Mouse (Mus musculus) G1E (cell line): ENCODE data around the gene Pcbd2. TPM values are rescaled to one million over a fixed set of nuclear protein-coding genes. Genes with fewer than 3 reads are reported as not detected.

Experiments used
- ATAC-seq: 2 replicates; pipeline ENCODE4 v1.8.0; 2016; ENCODE audit warnings: mild to moderate bottlenecking; ENCODE audit not compliant: insufficient number of reproducible peaks, poor library complexity, low FRiP score, severe bottlenecking; ENCODE audit errors: extremely low read depth
- DNase-seq: peaks from one replicate; pipeline ENCODE4 v3.0.0; 2012; ENCODE audit warnings: low spot score
- H3K27me3 ChIP-seq: 2 replicates; pipeline ENCODE4 v1.6.1; 2012; ENCODE audit warnings: mild to moderate bottlenecking, low read length, inconsistent platforms; ENCODE audit not compliant: insufficient read depth
- H3K36me3 ChIP-seq: replicated peaks from 2 replicates; pipeline ENCODE3; 2012; ENCODE audit warnings: mild to moderate bottlenecking, inconsistent platforms
- H3K4me1 ChIP-seq: 2 replicates; pipeline ENCODE4 v1.6.1; 2012; ENCODE audit warnings: low read depth, low read length, inconsistent platforms, mixed read lengths; ENCODE audit not compliant: insufficient read depth
- H3K4me3 ChIP-seq: 2 replicates; pipeline ENCODE4 v1.5.1; 2012; ENCODE audit warnings: low read depth, mild to moderate bottlenecking, inconsistent platforms, low read length, moderate library complexity, mixed read lengths
- H3K9me3 ChIP-seq: replicated peaks from 2 replicates; pipeline ENCODE4 v1.6.1; 2012; ENCODE audit warnings: inconsistent platforms
- CTCF ChIP-seq: IDR thresholded peaks from 2 replicates; pipeline ENCODE4 v1.5.1; 2012; ENCODE audit warnings: low read depth, low read length, inconsistent platforms, mixed read lengths
- GATA1 ChIP-seq: IDR thresholded peaks from 2 replicates; pipeline ENCODE4 v1.6.1; 2012; ENCODE audit warnings: borderline replicate concordance, low read length, inconsistent platforms, mixed read lengths
- GATA2 ChIP-seq: IDR thresholded peaks from 2 replicates; pipeline ENCODE4 v1.6.1; 2012; ENCODE audit warnings: low read depth, low read length, inconsistent platforms, borderline replicate concordance
- POLR2AphosphoS5 ChIP-seq: IDR thresholded peaks from 2 replicates; pipeline ENCODE4 v1.6.1; 2012; ENCODE audit warnings: low read depth, low read length, inconsistent platforms; ENCODE audit not compliant: insufficient replicate concordance
- TAL1 ChIP-seq: conservative IDR thresholded peaks from 2 replicates; pipeline ENCODE4 v1.6.1; 2012; ENCODE audit warnings: low read depth, low read length, inconsistent platforms, mixed read lengths
- polyA plus RNA-seq: library from polyadenylated mRNA; stranded (reverse); fragments of >175 nt; gene quantifications from 2 replicates; pipeline ENCODE4 v1.2.3, GENCODE M21; 2012
- total RNA-seq, 2 experiments: library from RNA; stranded (forward) in 1 of 2; stranded (reverse) in 1 of 2; fragments of 200-1000 nt in 1 of 2; fragments of >200 nt in 1 of 2; fragmentation: Nextera tagmentation in 1 of 2; gene quantifications; 2 replicates each; pipeline ENCODE4 v1.2.3; 2014 to 2017

Gene Pcbd2
- total and polyA plus RNA-seq, 3 experiments = 19.2 to 43.4 (median 30.9) TPM

DNA sequence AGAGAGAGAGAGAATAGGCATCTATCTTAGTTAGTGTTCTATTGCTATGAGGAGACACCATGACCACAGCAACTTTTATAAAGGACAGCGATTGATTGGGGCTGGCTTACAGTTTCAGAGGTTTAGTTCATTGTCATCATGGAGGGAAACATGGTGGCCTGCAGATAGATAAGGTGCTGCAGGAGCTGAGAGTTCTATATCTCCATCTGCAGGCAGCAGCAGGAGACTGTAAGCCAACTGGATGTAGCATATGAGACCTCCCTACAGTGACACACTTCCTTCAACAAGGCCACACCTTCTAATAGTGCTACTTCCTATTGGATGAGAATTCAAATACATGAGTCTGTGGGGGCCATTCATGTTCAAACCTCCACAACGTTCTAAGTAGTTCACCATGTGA, 5.0 kb downstream of the Pcbd2 start:
- no peak for TF ChIP-seq GATA1
- 0 out of 2 replicates have a peak, but pooled peaks have one; percentile 14 for TF ChIP-seq TAL1
- H3K36me3 ChIP-seq = peaks cover 52% of the 10 kb centered on the region
- ATAC-seq = peak; percentile 24; the same call in 1 of the 2 replicates
- H3K27me3 ChIP-seq = no peaks in the 10 kb centered on the region
- H3K4me1 ChIP-seq = peaks cover 14% of the 10 kb centered on the region; the same call in 1 of the 2 replicates
- no peak overlapping the region for H3K4me3 ChIP-seq
- no peaks in the 10 kb centered on the region for H3K9me3 ChIP-seq
- DNase-seq = no peak

DNA sequence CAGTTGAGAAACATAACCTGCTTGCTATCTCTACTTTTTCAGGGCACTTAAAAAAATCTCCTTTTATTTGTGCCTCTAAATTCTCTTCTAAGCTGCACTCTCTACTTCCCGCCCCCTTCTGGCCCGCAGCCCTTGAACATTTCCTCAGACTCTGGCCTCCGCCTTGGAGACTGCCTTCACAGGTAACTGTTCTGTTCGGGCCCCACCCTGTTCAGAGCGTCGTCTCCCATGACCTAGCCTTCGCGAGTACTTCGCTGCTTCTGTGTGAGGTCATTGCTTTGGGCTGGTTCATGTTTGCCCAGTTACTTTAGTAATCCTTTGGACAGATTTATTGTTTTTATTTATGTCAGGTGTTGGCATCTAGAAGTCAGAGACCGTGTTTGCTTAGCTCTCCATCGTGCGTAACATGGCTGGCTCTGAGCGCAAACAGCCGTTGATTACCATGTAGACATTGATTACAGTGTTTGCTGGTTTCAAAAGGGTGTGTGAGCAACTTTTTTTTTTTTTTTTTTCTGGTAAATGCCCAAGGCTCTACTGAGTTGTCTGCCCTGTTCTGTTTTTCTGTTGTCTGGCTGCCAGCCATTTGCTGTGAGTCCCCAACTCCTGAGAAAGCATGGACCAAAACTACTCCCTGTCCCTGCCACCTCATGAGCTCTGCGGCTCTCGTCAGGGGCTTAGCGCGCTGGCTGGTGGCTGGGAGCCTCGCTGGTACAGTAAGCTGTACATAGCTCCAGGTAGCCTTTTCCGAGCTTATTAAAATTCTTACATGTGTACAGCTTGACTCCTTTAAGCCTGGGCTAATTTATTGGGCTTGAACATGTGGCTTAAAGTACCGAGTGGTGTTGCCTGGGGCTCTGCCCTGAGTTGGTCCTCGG, 6.7 kb downstream of the Pcbd2 start:
- no peak for ATAC-seq
- no peaks in the 10 kb centered on the region for H3K27me3 ChIP-seq
- H3K4me1 ChIP-seq = peaks cover 4% of the 10 kb centered on the region; the same call in 1 of the 2 replicates
- no peak for DNase-seq
- TF ChIP-seq POLR2AphosphoS5 = no peak
- TF ChIP-seq GATA1 = no peak
- TF ChIP-seq TAL1 = no peak
- TF ChIP-seq CTCF = no peak
- TF ChIP-seq GATA2 = no peak
- no peaks in the 10 kb centered on the region for H3K9me3 ChIP-seq
- H3K36me3 ChIP-seq = peaks cover 59% of the 10 kb centered on the region
- H3K4me3 ChIP-seq = no peak overlapping the region

DNA sequence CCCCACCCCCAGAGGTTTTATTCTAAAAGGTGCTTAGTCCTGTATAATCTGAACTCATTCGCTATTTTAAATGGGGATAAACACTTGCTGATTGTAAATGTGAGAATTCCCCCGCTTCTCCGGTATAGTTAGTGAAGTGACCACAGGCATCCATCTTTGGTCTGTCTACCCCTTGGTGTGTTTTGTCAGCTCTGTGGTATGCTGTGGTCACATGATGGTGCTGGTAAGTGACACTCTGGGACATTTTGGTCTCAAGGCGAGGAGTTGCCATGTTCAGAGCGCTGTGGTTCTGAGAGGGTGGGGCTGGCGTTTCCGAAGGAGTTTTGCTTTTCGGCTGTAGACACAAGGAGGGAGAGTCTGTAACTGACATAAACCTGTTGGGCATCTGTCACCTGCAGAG, 10.7 kb downstream of the Pcbd2 start:
- Histone ChIP-seq H3K27me3 (no peaks in the 10 kb centered on the region), H3K36me3 (peaks cover 68% of the 10 kb centered on the region), H3K4me1 (peaks cover 4% of the 10 kb centered on the region), H3K4me3 (no peak overlapping the region), H3K9me3 (no peaks in the 10 kb centered on the region)
- TF ChIP-seq TAL1 (no peak), POLR2AphosphoS5 (no peak), GATA2 (no peak), CTCF (no peak), GATA1 (no peak)
- DNase-seq = no peak
- no peak for ATAC-seq

DNA sequence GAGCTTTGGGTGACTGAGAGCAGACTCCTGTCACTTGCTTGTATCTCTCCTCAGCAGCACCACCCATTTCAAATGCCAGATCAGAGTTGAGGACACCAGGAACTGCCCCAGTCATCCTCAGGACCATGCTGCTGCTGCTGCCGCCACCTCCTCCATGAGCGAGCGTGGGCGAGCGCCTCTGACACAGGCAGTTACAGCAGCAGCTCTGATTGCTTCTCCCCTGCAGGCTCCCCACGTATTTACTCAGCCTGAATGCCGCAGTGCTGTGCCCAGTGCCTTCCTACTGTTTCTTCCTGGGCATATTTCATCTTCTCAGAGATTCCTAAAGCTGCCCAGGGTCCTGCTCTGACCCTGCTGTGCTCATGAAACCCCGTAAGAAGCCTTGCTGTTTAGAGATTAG, 15.1 kb downstream of the Pcbd2 start:
- DNase-seq (no peak), ATAC-seq (no peak)
- no peak for TF ChIP-seq POLR2AphosphoS5
- no peak for TF ChIP-seq TAL1
- no peak for TF ChIP-seq GATA1
- no peak for TF ChIP-seq GATA2
- no peak for TF ChIP-seq CTCF
- H3K27me3 ChIP-seq = no peaks in the 10 kb centered on the region
- peaks cover 56% of the 10 kb centered on the region for H3K36me3 ChIP-seq
- H3K4me3 ChIP-seq = no peak overlapping the region
- H3K9me3 ChIP-seq = no peaks in the 10 kb centered on the region; the same call in 1 of the 2 replicates
- H3K4me1 ChIP-seq = peaks cover 8% of the 10 kb centered on the region

DNA sequence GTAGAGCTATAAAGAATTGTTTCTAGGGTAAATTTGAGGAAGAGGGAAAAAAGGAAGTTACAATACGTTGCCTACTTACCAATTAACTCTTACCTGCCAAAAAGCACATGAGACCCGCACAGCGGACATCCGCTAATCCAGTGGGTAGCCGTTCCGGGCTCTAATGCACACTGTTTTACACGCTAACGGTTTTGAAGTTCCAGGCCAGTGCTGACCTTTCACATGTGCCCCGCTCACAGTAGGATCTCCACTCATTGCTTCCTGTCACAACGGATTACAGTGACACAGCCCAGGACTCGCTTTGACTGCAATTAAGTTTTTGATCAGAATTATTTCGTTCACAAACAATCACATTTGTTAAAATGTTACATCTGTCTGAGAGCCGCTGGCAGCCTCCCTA, 27.2 kb downstream of the Pcbd2 start:
- H3K4me1 ChIP-seq = peaks cover 7% of the 10 kb centered on the region; the same call in 1 of the 2 replicates
- TF ChIP-seq GATA2 (no peak), CTCF (no peak), POLR2AphosphoS5 (no peak), GATA1 (no peak), TAL1 (no peak)
- no peak for ATAC-seq
- no peaks in the 10 kb centered on the region for H3K9me3 ChIP-seq
- H3K36me3 ChIP-seq = peaks cover 15% of the 10 kb centered on the region
- no peaks in the 10 kb centered on the region for H3K27me3 ChIP-seq
- no peak overlapping the region for H3K4me3 ChIP-seq
- no peak for DNase-seq

DNA sequence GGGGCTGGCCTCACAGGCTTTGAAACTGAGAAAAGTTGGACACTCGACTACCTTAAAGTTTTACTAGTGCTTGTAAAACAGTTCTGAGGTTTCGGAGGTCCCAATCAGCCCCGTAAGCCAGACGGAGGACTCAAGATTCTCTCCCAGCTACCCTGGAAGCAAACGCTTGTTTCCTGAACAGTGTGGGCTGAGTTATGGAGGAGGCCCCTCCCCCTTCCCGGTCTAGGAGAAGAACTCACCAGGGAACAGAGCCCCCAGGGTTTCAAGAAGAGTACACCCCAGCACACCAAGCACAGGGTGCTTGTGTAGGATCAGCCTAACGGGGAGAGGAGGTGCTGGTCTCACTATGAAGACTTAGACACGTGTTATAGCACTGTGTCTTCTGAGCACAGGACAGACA, 29.6 kb downstream of the Pcbd2 start:
- DNase-seq = no peak
- Histone ChIP-seq H3K4me3 (no peak overlapping the region), H3K9me3 (no peaks in the 10 kb centered on the region), H3K27me3 (no peaks in the 10 kb centered on the region), H3K4me1 (peaks cover 9% of the 10 kb centered on the region), H3K36me3 (peaks cover 12% of the 10 kb centered on the region)
- ATAC-seq = no peak
- no peak for TF ChIP-seq GATA1

DNA sequence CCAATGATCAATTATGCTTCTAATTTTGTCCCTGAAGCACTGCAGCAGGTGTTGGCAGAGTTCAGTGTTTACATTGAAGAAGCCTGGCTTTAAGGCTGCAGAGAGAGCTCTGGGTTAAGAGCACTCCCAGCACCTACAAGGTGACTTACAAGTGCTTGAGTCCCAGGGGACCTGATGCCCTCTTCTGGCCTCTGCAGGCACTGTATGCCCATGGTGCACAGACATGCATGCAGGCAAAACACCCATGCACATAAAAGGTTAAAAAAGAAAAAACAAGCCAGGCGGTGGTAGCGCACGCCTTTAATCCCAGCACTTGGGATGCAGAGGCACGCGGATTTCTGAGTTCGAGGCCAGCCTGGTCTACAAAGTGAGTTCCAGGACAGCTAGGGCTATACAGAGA, 30.5 kb downstream of the Pcbd2 start:
- Histone ChIP-seq H3K27me3 (no peaks in the 10 kb centered on the region), H3K9me3 (no peaks in the 10 kb centered on the region), H3K36me3 (peaks cover 10% of the 10 kb centered on the region), H3K4me3 (no peak overlapping the region), H3K4me1 (peaks cover 9% of the 10 kb centered on the region)
- TF ChIP-seq TAL1 = no peak
- no peak for TF ChIP-seq CTCF
- no peak for TF ChIP-seq GATA1
- TF ChIP-seq GATA2 = no peak
- TF ChIP-seq POLR2AphosphoS5 = no peak
- no peak for DNase-seq
- ATAC-seq = no peak
